Mouse (Mus musculus): Measurements from ENCODE around the gene Nol7. TPM values are rescaled to one million over a fixed set of nuclear protein-coding genes. Genes with fewer than 3 reads are reported as not detected.
A peak's percentile ranks its signal among the peaks of the same experiment; 100 is the strongest.

The Nol7 gene
- polyA plus RNA-seq, 1 experiment = 91.0 TPM

DNA sequence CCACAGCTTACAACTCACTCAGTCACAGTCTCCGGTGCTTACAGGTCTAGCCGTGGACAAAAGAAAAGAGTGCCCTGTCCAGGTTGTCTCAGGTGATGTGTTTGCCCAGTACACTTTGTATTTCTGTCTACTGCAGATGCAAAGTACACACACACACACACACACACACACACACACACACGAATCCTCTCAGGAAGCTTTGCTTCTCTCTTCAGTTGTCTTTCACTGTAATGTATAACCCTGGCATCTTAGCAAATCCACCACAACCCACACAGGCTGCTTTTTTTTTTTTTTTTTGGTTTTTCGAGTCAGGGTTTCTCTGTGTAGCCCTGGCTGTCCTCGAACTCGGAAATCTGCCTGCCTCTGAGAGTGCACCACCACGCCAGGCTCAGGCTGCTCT is 56.2 kb downstream of the Nol7 start:
- Histone ChIP-seq H3K4me3 (ENCODE audit: control insufficient read depth, insufficient read depth, low read length) (no peak overlapping the region), H3K27ac (ENCODE audit: control insufficient read depth, insufficient read depth, low read length) (peak overlapping the region; percentile 60), H3K27me3 (ENCODE audit: control insufficient read depth, insufficient read depth, low read length) (no peaks in the 10 kb centered on the region), H3K36me3 (ENCODE audit: control insufficient read depth, insufficient read depth, low read length) (no peaks in the 10 kb centered on the region), H3K4me1 (replicated peaks; ENCODE audit: control insufficient read depth, insufficient read depth, low read length) (peaks cover 22% of the 10 kb centered on the region)
- no peak for TF ChIP-seq POLR2A (IDR thresholded peaks at IDR 0.05; ENCODE audit: control insufficient read depth, extremely low read depth, insufficient read depth, low read length, poor library complexity)
- TF ChIP-seq CTCF (IDR thresholded peaks at IDR 0.05; ENCODE audit: borderline replicate concordance, control insufficient read depth, extremely low read depth, insufficient read depth, low read length, poor library complexity) = no peak
- WGBS = 27% methylated on average over 7 of the region's 7 CpGs
- DNase-seq = no peak

Other genes with a start within 250 kb of the Nol7 start
- gene Tbc1d7, start 226.9 kb upstream of the Nol7 start, polyA plus RNA-seq (2012; rRNA removed) = 8.6 and 14.5 TPM in 2 replicates
- 4.1 and 4.3 TPM in 2 replicates for gene Gfod1, start 94.2 kb upstream of the Nol7 start, polyA plus RNA-seq (2012; rRNA removed)
- 15.6 and 17.0 TPM in 2 replicates for gene Sirt5, start 32.9 kb upstream of the Nol7 start, polyA plus RNA-seq (2012; rRNA removed)
- 26.7 and 35.6 TPM in 2 replicates for gene Ranbp9, start 82.9 kb downstream of the Nol7 start, polyA plus RNA-seq (2012; rRNA removed)
- gene Mcur1, start 161.8 kb downstream of the Nol7 start, polyA plus RNA-seq (2012; rRNA removed) = 18.0 and 28.2 TPM in 2 replicates
- gene Rnf182, start 217.3 kb downstream of the Nol7 start, polyA plus RNA-seq (2012; rRNA removed) = 0.13 and 0.18 TPM in 2 replicates

All from thymus, adult 2 months (tissue).